ENCODE assay signal across 8 mouse cellular contexts in the genomic region with DNA sequence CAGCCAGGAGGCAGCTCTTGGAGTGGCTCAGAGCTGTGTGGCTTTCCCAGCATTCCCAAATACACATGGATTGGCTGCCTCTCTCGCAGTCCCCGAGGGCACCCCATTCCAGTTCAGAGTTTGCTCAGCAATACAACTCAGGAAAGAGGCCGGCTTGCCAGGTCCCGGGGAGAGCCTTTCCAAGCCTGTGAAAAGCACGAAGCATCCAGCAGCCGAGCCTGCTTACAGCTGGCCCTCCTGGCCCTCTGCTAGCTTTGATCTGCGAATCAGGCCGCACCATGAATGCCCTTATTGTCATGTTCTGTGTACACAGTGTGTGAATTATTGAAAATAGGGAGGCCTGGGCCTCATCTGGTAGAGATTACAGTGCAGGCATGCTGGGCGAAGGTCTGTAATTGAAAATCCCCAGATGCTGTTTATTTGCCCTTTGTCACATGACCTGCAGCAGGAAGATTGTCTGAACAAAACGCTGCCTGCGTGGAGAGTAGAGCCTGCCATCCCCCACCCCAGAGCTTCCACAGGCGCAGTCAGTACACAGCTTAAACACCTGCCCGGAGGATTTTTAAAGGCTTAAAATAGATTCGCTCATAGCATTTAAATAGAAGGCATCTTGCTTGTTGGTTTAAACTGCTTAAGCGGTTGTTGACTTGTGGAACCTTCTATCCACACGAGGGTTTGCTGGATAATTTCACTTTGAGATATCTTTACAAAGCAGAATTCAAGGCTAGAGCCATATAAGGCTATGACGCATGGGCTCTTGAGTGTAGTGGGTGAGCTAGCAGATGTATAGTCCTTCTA.
A peak's percentile ranks its signal among the peaks of the same experiment; 100 is the strongest.
DNase-seq lines count a peak whose midpoint lies in the region; ATAC-seq and TF ChIP-seq lines count a peak whose summit lies in the region.

No protein-coding gene starts in this region.

- no peaks in the 10 kb centered on the region for H3K36me3 ChIP-seq in forebrain, embryonic 15.5 days
- H3K36me3 ChIP-seq in heart, embryonic 16.5 days (ENCODE audit: control insufficient read depth, insufficient read depth), result no peaks in the 10 kb centered on the region
- H3K36me3 ChIP-seq in liver, embryonic 11.5 days (ENCODE audit: control insufficient read depth, insufficient read depth, low read length), result no peaks in the 10 kb centered on the region
- H3K36me3 ChIP-seq in neural tube, embryonic 11.5 days (ENCODE audit: control insufficient read depth, insufficient read depth, low read length), result no peaks in the 10 kb centered on the region; the same call in 1 of the 2 replicates

- 3% methylated on average over 17 of the region's 17 CpGs for WGBS in forebrain, embryonic 15.5 days
- 10% methylated on average over 17 of the region's 17 CpGs for WGBS in heart, embryonic 16.5 days
- 38% methylated on average over 17 of the region's 17 CpGs for WGBS in liver, embryonic 11.5 days
- WGBS in neural tube, embryonic 11.5 days, result 14% methylated on average over 17 of the region's 17 CpGs

- DNase-seq in brain, embryonic 14.5 days (ENCODE audit: low read depth), result peak; percentile 96
- DNase-seq in kidney, postnatal 10 days, result peak; percentile 66
- DNase-seq in liver, embryonic 11.5 days (ENCODE audit: low spot score), result peak; percentile 43
- peak; percentile 83 for DNase-seq in neural tube, embryonic 11.5 days (ENCODE audit: low spot score)
- DNase-seq in testis, postnatal 14 days (ENCODE audit: low spot score), result peak; percentile 24

- TF ChIP-seq CTCF in brain, embryonic 14.5 days (IDR thresholded peaks at IDR 0.05; ENCODE audit: borderline replicate concordance, extremely low read depth, insufficient read depth, insufficient read length), result no peak

- H3K27me3 ChIP-seq in forebrain, embryonic 15.5 days, result no peaks in the 10 kb centered on the region
- H3K27me3 ChIP-seq in heart, embryonic 16.5 days (ENCODE audit: control insufficient read depth, insufficient read depth, low read length), result no peaks in the 10 kb centered on the region
- H3K27me3 ChIP-seq in liver, embryonic 11.5 days (replicated peaks; ENCODE audit: control insufficient read depth, insufficient read depth, low read length), result no peaks in the 10 kb centered on the region
- H3K27me3 ChIP-seq in neural tube, embryonic 11.5 days (ENCODE audit: control insufficient read depth, insufficient read depth, low read length), result no peaks in the 10 kb centered on the region

- no peak for TF ChIP-seq POLR2A in brain, embryonic 14.5 days (IDR thresholded peaks at IDR 0.05; ENCODE audit: borderline replicate concordance, extremely low read depth, insufficient read depth, insufficient read length, poor library complexity, severe bottlenecking)

- H3K4me3 ChIP-seq in forebrain, embryonic 15.5 days, result peak overlapping the region; percentile 2; the same call in 1 of the 2 replicates
- no peak overlapping the region for H3K4me3 ChIP-seq in heart, embryonic 16.5 days (ENCODE audit: low read length)
- no peak overlapping the region for H3K4me3 ChIP-seq in liver, embryonic 11.5 days (ENCODE audit: low read depth, low read length)
- H3K4me3 ChIP-seq in neural tube, embryonic 11.5 days (ENCODE audit: low read depth, low read length), result no peak overlapping the region

- H3K4me2 ChIP-seq in forebrain, embryonic 15.5 days (replicated peaks), result peak overlapping the region; percentile 28
- peak overlapping the region; percentile 54 for H3K4me2 ChIP-seq in heart, embryonic 16.5 days (ENCODE audit: low read depth, low read length)
- H3K4me2 ChIP-seq in liver, embryonic 11.5 days, result peak overlapping the region; percentile 8; the same call in 1 of the 2 replicates
- peak overlapping the region; percentile 5; the same call in 1 of the 2 replicates for H3K4me2 ChIP-seq in neural tube, embryonic 11.5 days (ENCODE audit: low read depth)

- peak overlapping the region; percentile 14; the same call in 1 of the 2 replicates for H3K9ac ChIP-seq in forebrain, embryonic 15.5 days (replicated peaks)
- peak overlapping the region; percentile 59 for H3K9ac ChIP-seq in heart, embryonic 16.5 days (ENCODE audit: low read length)
- no peak overlapping the region for H3K9ac ChIP-seq in liver, embryonic 11.5 days (ENCODE audit: low read depth, low read length)
- no peak overlapping the region for H3K9ac ChIP-seq in neural tube, embryonic 11.5 days (ENCODE audit: low read length)

- peak; percentile 85 for ATAC-seq in forebrain, embryonic 15.5 days (replicated peaks)
- peak; percentile 68 for ATAC-seq in heart, embryonic 16.5 days (replicated peaks; ENCODE audit: extremely low read depth, insufficient read depth, low FRiP score)
- ATAC-seq in liver, embryonic 11.5 days (replicated peaks; ENCODE audit: low FRiP score), result peak; percentile 45
- peak; percentile 79 for ATAC-seq in neural tube, embryonic 11.5 days (ENCODE audit: insufficient read depth, low FRiP score, low TSS enrichment)
- no peak for ATAC-seq in erythroblast, adult 5-6 weeks (replicated peaks; ENCODE audit: low FRiP score, poor library complexity, severe bottlenecking)

- H3K9me3 ChIP-seq in forebrain, embryonic 15.5 days, result no peaks in the 10 kb centered on the region
- H3K9me3 ChIP-seq in heart, embryonic 16.5 days (replicated peaks; ENCODE audit: control insufficient read depth, low read length), result no peaks in the 10 kb centered on the region
- no peaks in the 10 kb centered on the region for H3K9me3 ChIP-seq in liver, embryonic 11.5 days (ENCODE audit: control insufficient read depth, low read length)
- H3K9me3 ChIP-seq in neural tube, embryonic 11.5 days (ENCODE audit: control insufficient read depth, low read length), result no peaks in the 10 kb centered on the region

- H3K27ac ChIP-seq in forebrain, embryonic 15.5 days (replicated peaks), result peak overlapping the region; percentile 89
- H3K27ac ChIP-seq in heart, embryonic 16.5 days (ENCODE audit: low read length), result peak overlapping the region; percentile 97
- H3K27ac ChIP-seq in liver, embryonic 11.5 days (ENCODE audit: low read depth, low read length), result peak overlapping the region; percentile 57; the same call in 1 of the 2 replicates
- H3K27ac ChIP-seq in neural tube, embryonic 11.5 days (ENCODE audit: low read depth, low read length), result peak overlapping the region; percentile 76

- H3K4me1 ChIP-seq in forebrain, embryonic 15.5 days, result peaks cover 64% of the 10 kb centered on the region
- H3K4me1 ChIP-seq in heart, embryonic 16.5 days (ENCODE audit: control insufficient read depth, insufficient read depth, low read length), result peaks cover 65% of the 10 kb centered on the region
- H3K4me1 ChIP-seq in liver, embryonic 11.5 days (replicated peaks; ENCODE audit: control insufficient read depth, insufficient read depth, low read length), result peaks cover 25% of the 10 kb centered on the region
- peaks cover 59% of the 10 kb centered on the region for H3K4me1 ChIP-seq in neural tube, embryonic 11.5 days (ENCODE audit: control insufficient read depth, insufficient read depth, low read length)

Comparison
In these comparisons a context has a peak if more than half of its experiments do, and no peak if none do; other contexts are left out.
1. DNase-seq: peak in every context shown above with its lines; median percentile 96 in brain, embryonic 14.5 days; 83 in neural tube, embryonic 11.5 days; 66 in kidney, postnatal 10 days; 43 in liver, embryonic 11.5 days; 24 in testis, postnatal 14 days.
2. H3K9ac ChIP-seq: peak in forebrain, embryonic 15.5 days (single experiment) and heart, embryonic 16.5 days (single experiment); none in liver, embryonic 11.5 days (single experiment) and neural tube, embryonic 11.5 days (single experiment).
3. Peak in every context shown above with its lines, with median percentiles within 50 percentile points of each other: H3K27ac ChIP-seq and H3K4me2 ChIP-seq.